Mouse (Mus musculus) cortical plate, adult 2 months (tissue): ENCODE measurements around the gene Baiap2. TPM values are rescaled to one million over a fixed set of nuclear protein-coding genes. Genes with fewer than 3 reads are reported as not detected.

Experiments
- H3K27ac ChIP-seq: fragments of 200-500 bp; 2 replicates; pipeline ENCODE4 v1.5.1; 2012; ENCODE audit warnings: low read length, control low read depth, inconsistent platforms; ENCODE audit not compliant: insufficient read depth
- H3K4me1 ChIP-seq: fragments of 200-500 bp; 2 replicates; pipeline ENCODE4 v1.6.1; 2011; ENCODE audit warnings: low read length; ENCODE audit not compliant: control insufficient read depth, insufficient read depth
- H3K4me3 ChIP-seq: fragments of 200-500 bp; 2 replicates; pipeline ENCODE4 v1.5.1; 2011; ENCODE audit warnings: mild to moderate bottlenecking, low read length, control low read depth; ENCODE audit not compliant: insufficient read depth
- CTCF ChIP-seq: fragments of 200-500 bp; IDR thresholded peaks from 2 replicates; pipeline ENCODE4 v1.5.1; 2011; ENCODE audit warnings: mild to moderate bottlenecking, control low read depth, low read length; ENCODE audit not compliant: insufficient read depth; ENCODE audit errors: extremely low read depth
- POLR2A ChIP-seq: fragments of 200-500 bp; IDR thresholded peaks from 2 replicates; pipeline ENCODE4 v1.6.1; 2011; ENCODE audit warnings: mild to moderate bottlenecking, low read length, control low read depth; ENCODE audit not compliant: insufficient read depth; ENCODE audit errors: extremely low read depth
- polyA plus RNA-seq: library from polyadenylated mRNA; depleted of rRNA; stranded (reverse); fragments of >200 nt; gene quantifications from 2 replicates; pipeline ENCODE4 v1.2.3, GENCODE M21; 2012

The Baiap2 gene
- polyA plus RNA-seq, 1 experiment: 253 TPM

DNA sequence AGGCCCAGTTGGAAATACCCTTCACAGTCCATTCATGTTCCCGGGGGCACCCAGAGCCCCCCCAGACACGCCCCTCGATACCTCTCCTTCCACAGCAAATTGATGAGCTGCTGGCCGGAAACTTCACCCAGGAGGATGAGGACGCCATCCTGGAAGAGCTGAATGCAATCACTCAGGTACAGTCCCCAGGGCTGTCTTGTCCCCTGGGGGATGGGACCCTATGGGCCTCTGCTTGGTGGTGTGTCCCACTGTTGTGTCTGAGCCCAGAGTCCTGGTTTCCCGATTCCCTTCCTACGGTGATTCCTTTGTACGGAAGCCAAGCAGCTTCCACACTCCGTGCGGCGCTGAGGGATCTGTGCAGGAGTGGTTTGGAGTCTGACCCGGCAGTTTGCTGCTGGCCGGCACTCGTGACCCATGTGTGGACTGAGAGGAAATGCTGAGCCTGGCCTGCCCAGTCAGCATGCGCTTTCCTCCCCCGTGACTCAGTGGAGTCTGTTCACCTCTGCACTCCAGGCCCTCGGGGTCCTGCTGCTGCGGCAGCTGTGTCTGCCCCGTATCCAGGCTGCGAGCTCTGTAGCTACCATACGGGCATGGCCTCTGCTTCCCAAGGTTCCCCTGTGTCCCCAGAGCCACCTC is 25.6 kb upstream of the Baiap2 start:
- Histone ChIP-seq H3K4me3 (no peak overlapping the region), H3K27ac (no peak overlapping the region), H3K4me1 (peaks cover 3% of the 10 kb centered on the region; the same call in 1 of the 2 replicates)
- no peak for TF ChIP-seq POLR2A

DNA sequence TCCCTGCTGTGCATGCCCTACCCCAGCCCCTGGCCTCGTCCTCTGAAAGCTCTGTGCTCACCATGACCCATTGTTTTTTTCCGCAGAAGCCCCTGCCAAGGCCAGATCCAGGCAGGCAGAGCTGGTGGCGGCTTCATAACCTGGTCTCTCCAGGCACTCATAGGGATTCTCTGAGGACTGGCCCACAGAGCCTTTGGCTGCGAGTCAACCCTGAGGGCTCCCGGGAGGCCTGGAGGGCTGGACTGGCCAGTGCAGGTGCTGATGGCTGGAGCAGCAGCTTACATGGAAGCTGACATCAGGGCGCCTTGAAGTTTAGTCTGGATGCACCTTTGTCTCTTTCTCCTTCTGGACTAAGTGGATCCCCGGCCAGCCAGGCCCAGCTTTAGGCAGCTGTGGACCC is 24.0 kb upstream of the Baiap2 start:
- Histone ChIP-seq H3K4me1 (no peaks in the 10 kb centered on the region; the same call in 1 of the 2 replicates), H3K4me3 (no peak overlapping the region), H3K27ac (no peak overlapping the region)
- no peak for TF ChIP-seq CTCF
- no peak for TF ChIP-seq POLR2A

DNA sequence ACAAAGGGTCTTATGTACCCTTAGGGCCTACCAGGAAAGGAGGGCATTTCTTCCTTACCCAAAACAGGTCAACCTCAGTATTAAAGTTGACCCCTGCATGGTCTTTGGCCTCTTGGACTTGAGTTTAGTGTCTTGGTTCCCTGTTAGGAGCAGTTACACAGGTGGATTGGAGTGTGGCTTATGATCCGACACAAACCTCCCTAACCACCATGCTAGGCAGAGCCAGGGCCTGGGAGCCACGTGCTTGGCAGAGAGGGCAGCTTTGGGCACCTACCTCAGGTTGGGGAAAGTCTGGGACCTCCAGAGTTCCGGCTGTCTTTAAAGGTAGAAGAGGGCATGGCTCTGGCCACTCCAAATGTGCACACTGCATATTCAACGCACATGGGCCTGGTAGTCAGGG is 23.1 kb upstream of the Baiap2 start:
- no peak overlapping the region for H3K4me3 ChIP-seq
- no peak for TF ChIP-seq POLR2A
- no peak for TF ChIP-seq CTCF
- no peak overlapping the region for H3K27ac ChIP-seq
- no peaks in the 10 kb centered on the region; the same call in 1 of the 2 replicates for H3K4me1 ChIP-seq

DNA sequence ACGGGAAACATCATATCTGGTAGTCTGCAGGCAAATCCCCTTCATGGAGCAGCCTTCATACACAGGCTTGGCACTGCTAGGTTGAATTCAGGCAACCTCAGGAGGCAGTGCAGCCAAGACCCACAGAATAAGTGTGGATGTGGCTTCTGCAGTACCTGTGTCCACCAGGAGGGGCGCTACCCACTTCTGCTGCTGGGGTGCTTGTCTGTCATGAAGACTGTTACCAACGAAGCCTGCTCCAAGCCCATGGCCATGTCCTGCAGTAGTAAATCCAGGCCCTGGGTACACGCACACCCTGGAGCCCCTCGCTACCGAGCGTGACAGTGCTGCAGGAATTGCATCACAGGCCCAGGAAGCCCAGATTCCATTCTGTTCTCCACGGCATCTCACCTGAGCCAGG is 22.7 kb upstream of the Baiap2 start:
- Histone ChIP-seq H3K4me3 (no peak overlapping the region), H3K4me1 (no peaks in the 10 kb centered on the region)
- TF ChIP-seq CTCF (peak; percentile 78), POLR2A (no peak)

DNA sequence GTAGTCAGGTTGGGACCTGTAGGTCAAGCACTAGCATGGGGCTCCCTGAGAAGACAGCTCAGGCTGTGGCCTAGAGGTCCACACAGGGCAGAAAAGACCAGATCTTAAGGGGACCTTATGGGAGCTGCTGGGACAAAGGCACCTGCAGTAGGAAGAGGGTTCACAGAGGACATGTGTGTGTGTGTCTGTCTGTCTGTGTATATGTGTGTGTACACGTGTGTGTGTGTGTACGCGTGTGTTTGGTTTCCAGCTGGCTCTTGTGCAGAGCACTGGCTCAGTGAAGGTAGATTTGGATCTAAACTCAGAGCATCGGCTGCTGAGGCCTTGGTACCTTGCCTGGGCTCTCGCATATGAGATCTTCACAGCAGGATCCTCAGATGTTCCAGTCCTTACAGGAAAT is 21.9 kb upstream of the Baiap2 start:
- H3K4me1 ChIP-seq: no peaks in the 10 kb centered on the region
- TF ChIP-seq POLR2A (no peak), CTCF (no peak)
- no peak overlapping the region for H3K4me3 ChIP-seq
- no peak overlapping the region for H3K27ac ChIP-seq

More for the DNA sequence above, 22.7 kb upstream of the Baiap2 start:
- H3K27ac ChIP-seq: no peak overlapping the region

DNA sequence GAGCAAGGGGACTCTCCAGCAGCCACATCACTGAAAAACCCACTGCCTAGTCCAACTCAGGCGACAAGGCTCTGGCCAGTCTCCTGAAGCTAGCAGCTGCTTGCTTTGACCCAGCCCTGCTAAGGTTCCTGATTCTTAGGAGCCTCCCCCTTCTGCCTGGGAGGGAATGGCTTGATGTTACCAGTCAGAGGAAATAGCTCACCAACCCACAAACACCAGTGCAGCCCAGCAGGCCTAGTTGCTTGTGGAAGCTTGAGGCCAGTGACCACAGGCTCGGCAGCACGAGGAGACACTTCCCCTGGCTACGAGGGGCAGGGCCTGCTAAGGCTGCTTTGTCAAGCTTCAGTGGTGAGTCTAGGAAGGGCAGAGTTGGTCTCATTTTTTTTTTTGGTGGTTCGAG is 17.4 kb upstream of the Baiap2 start:
- no peak for TF ChIP-seq POLR2A
- TF ChIP-seq CTCF: no peak
- no peak overlapping the region for H3K4me3 ChIP-seq
- no peak overlapping the region for H3K27ac ChIP-seq
- H3K4me1 ChIP-seq: no peaks in the 10 kb centered on the region

DNA sequence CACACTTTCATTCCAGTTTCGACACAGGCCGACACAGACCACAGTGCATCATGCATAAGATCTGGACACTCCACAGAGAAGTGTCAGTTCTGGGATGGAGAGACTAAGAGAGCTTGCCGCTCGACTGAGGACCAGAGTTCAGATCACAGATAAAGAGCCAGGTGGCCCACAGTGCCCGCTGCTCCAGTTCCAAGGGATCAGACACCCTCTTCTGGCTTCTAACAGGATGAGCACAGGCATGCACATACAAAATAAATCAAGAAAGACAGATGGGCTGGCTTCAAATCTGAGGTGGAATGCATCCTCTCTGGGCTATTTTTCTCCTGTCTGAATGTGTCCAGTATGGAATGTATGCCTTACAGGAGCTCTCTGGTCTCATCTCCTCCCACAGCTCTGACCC is 15.8 kb upstream of the Baiap2 start:
- Histone ChIP-seq H3K4me3 (no peak overlapping the region), H3K27ac (no peak overlapping the region), H3K4me1 (0 out of 2 replicates have a peak, but pooled peaks cover under 1% of the 10 kb centered on the region)
- TF ChIP-seq POLR2A (no peak), CTCF (no peak)

DNA sequence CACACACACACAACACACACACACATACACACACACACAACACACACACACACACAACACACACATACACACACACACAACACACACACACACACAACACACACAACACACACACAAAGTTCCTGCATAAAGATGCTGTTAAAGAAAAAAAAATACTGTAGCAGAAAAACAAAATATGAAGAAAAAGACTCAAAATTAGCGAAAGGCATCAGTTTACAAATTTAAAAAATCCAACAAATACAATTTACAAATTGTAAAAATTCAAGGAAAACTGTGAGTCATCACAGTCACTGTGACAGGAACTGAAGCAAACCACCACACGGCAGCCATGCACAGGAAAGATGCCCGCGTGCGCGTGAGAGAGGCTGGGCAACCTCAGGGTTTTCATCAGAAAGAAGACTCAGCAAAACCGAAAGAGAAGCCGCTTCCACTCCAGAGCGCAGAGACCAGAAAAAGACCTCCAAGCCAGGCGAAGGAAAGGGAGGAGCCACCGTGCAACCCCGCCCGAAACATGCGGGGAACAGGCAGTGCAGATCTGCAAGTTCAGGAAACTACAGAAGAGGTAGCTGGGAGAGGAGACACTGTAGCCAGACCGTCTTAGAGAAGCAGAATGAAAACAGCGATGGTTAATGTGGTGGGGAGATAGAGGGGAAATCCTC is 14.4 kb upstream of the Baiap2 start:
- H3K4me3 ChIP-seq: peak overlapping the region; percentile 31
- H3K27ac ChIP-seq: no peak overlapping the region
- peaks cover 3% of the 10 kb centered on the region; the same call in 1 of the 2 replicates for H3K4me1 ChIP-seq
- TF ChIP-seq POLR2A: no peak
- TF ChIP-seq CTCF: no peak

DNA sequence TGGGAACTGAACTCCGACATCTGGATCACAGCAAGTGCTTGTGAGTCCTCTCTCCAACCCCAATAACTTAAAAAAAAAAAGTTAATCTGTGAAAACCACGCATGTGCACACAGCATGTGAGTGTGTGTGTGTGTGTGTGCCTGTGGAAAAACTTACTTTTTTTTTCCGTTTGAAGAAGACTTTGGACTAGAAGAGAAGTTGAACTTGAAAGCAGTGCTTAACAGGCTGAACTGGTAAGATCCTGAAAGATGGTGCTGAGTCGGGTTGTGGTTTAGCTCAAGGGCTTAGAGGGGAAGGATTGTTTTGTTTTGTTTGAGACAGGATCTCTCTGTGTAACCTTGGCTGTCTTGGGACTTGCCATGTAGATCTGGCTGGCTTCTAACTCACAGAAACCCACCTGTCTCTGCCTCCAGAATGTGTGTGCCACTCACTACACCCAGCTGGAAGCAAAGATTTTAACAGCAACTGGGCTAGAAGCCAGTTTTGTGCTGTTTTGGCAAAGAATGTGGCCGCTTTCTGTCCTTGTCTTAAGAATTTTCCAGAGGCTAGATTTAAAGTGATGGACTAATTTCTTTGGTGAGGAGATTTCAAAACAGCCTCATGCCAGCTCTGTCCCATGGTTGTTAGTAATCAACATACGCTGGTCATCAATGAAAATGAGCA is 12.8 kb upstream of the Baiap2 start:
- peaks cover 5% of the 10 kb centered on the region; the same call in 1 of the 2 replicates for H3K4me1 ChIP-seq
- TF ChIP-seq POLR2A (no peak), CTCF (no peak)

DNA sequence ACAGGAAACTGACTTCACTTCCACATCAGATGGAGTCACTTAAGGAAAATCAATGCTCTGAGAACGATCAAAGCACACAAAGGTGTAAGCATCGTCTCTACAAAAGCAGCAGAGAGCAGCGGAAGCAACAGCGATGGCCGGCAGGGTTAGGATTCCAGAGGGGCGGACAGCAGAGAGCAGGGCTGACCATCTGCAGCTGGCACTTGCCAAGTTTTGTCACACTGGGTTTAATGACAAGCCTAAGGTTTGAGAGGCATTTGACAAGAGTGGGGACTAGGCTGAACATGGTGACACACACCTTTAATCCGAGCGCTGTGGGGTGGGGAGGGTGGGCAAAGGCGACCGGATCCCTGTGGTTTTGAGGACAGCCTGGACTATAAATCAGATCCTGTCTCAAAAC is 10.8 kb upstream of the Baiap2 start:
- TF ChIP-seq CTCF (no peak), POLR2A (no peak)
- Histone ChIP-seq H3K4me3 (no peak overlapping the region), H3K27ac (no peak overlapping the region), H3K4me1 (peaks cover 8% of the 10 kb centered on the region)

More for the DNA sequence above, 12.8 kb upstream of the Baiap2 start:
- Histone ChIP-seq H3K27ac (no peak overlapping the region), H3K4me3 (no peak overlapping the region)
